Mouse (Mus musculus): ENCODE measurements around the gene Cox7a1. TPM values are rescaled to one million over a fixed set of nuclear protein-coding genes. Genes with fewer than 3 reads are reported as not detected.

The Cox7a1 gene
- total RNA-seq, 1 experiment, result 54.8 TPM

GRCm38 (mm10) chr7:30235091-30235490 lies 51.1 kb downstream of the Cox7a1 start:
- H3K36me3 ChIP-seq (ENCODE audit: control insufficient read depth, insufficient read depth, low read length, poor library complexity, severe bottlenecking), result peaks cover 16% of the 10 kb centered on the region
- no peak overlapping the region for H3K4me3 ChIP-seq (ENCODE audit: insufficient read depth in 1 of 2, low read depth in 1 of 2, low read length in 2 of 2, poor library complexity in 1 of 2, severe bottlenecking in 1 of 2)
- in situ Hi-C loops (cut with MboI; ENCODE audit: low sequenced_read_pairs in 2 of 2, unreplicated experiment in 2 of 2), result no loop called here
- H3K4me1 ChIP-seq (ENCODE audit: control insufficient read depth in 2 of 2, insufficient read depth in 2 of 2, low read length in 2 of 2, poor library complexity in 1 of 2), result peaks cover 0 to 8% of the 10 kb centered on the region in 2 experiments; a peak in 1 of 4 replicates
- TF ChIP-seq HCFC1 (IDR thresholded peaks at IDR 0.05; ENCODE audit: borderline replicate concordance, insufficient read depth, low read length) (no peak), MAFK (IDR thresholded peaks at IDR 0.05; ENCODE audit: insufficient read depth, low read depth, low read length) (no peak), ZNF384 (IDR thresholded peaks at IDR 0.05; ENCODE audit: low read depth, low read length) (no peak), ZC3H11A (IDR thresholded peaks at IDR 0.05; ENCODE audit: borderline replicate concordance, low read depth, low read length) (no peak), CHD2 (IDR thresholded peaks at IDR 0.05; ENCODE audit: low read depth, low read length) (no peak)
- no peak overlapping the region for H3K9ac ChIP-seq (ENCODE audit: insufficient read depth, low read depth, low read length, poor library complexity, severe bottlenecking)
- DNase-seq (ENCODE audit: low read depth, low spot score), result no peak
- H3K9me3 ChIP-seq (ENCODE audit: control insufficient read depth, insufficient read depth, low read depth, low read length), result no peaks in the 10 kb centered on the region
- H3K27ac ChIP-seq (ENCODE audit: insufficient read depth, low read depth, low read length, poor library complexity, severe bottlenecking), result no peak overlapping the region

- H3K36me3 ChIP-seq (ENCODE audit: control insufficient read depth, insufficient read depth, low read length, poor library complexity, severe bottlenecking), result peaks cover 16% of the 10 kb centered on the region
- TF ChIP-seq ZC3H11A (IDR thresholded peaks at IDR 0.05; ENCODE audit: borderline replicate concordance, low read depth, low read length) (no peak), MAFK (IDR thresholded peaks at IDR 0.05; ENCODE audit: insufficient read depth, low read depth, low read length) (no peak), HCFC1 (IDR thresholded peaks at IDR 0.05; ENCODE audit: borderline replicate concordance, insufficient read depth, low read length) (no peak), ZNF384 (IDR thresholded peaks at IDR 0.05; ENCODE audit: low read depth, low read length) (no peak), CHD2 (IDR thresholded peaks at IDR 0.05; ENCODE audit: low read depth, low read length) (no peak)
- no peaks in the 10 kb centered on the region for H3K9me3 ChIP-seq (ENCODE audit: control insufficient read depth, insufficient read depth, low read depth, low read length)
- no peak within 1 kb of the TSS for H3K27ac ChIP-seq (ENCODE audit: insufficient read depth, low read depth, low read length, poor library complexity, severe bottlenecking)
- H3K4me3 ChIP-seq (ENCODE audit: insufficient read depth in 1 of 2, low read depth in 1 of 2, low read length in 2 of 2, poor library complexity in 1 of 2, severe bottlenecking in 1 of 2), result no peak within 1 kb of the TSS
- no peak for DNase-seq (ENCODE audit: low read depth, low spot score)
- in situ Hi-C loops (cut with MboI; ENCODE audit: low sequenced_read_pairs in 2 of 2, unreplicated experiment in 2 of 2), result no loop called here
- H3K9ac ChIP-seq (ENCODE audit: insufficient read depth, low read depth, low read length, poor library complexity, severe bottlenecking), result no peak within 1 kb of the TSS
- H3K4me1 ChIP-seq (ENCODE audit: control insufficient read depth in 2 of 2, insufficient read depth in 2 of 2, low read length in 2 of 2, poor library complexity in 1 of 2), result peaks cover 0 to 8% of the 10 kb centered on the region in 2 experiments; a peak in 1 of 4 replicates
Observed at GRCm38 (mm10) chr7:30235625-30236024, 51.7 kb downstream of the Cox7a1 start, which contains the start of gene Ovol3. TSS of gene Ovol3 (minus strand) at chr7:30235725.

Other genes starting within 250 kb of the Cox7a1 start
- gene Zfp74, start 230.1 kb upstream of the Cox7a1 start, total RNA-seq (2012; rRNA removed), result 11.7 and 24.1 TPM in 2 replicates
- gene Zfp568, start 200.2 kb upstream of the Cox7a1 start, total RNA-seq (2012; rRNA removed), result 120 and 126 TPM in 2 replicates
- gene Zfp14, start 132.8 kb upstream of the Cox7a1 start, total RNA-seq (2012; rRNA removed), result 2.1 and 3.3 TPM in 2 replicates
- gene Zfp82, start 111.2 kb upstream of the Cox7a1 start, total RNA-seq (2012; rRNA removed), result 5.8 and 7.3 TPM in 2 replicates
- 0.26 and 0.71 TPM in 2 replicates for gene Gm26920, start 93.7 kb upstream of the Cox7a1 start, total RNA-seq (2012; rRNA removed)
- 13.1 and 16.3 TPM in 2 replicates for gene Zfp566, start 93.6 kb upstream of the Cox7a1 start, total RNA-seq (2012; rRNA removed)
- 33.5 and 40.4 TPM in 2 replicates for gene Zfp260, start 89.4 kb upstream of the Cox7a1 start, total RNA-seq (2012; rRNA removed)
- 5.3 and 5.7 TPM in 2 replicates for gene Zfp382, start 62.2 kb upstream of the Cox7a1 start, total RNA-seq (2012; rRNA removed)
- 35.0 and 37.9 TPM in 2 replicates for gene Zfp146, start 14.4 kb upstream of the Cox7a1 start, total RNA-seq (2012; rRNA removed)
- gene Capns1, start 14.7 kb downstream of the Cox7a1 start, total RNA-seq (2012; rRNA removed), result 160 and 164 TPM in 2 replicates
- gene Polr2i, start 47.8 kb downstream of the Cox7a1 start, total RNA-seq (2012; rRNA removed), result 209 and 309 TPM in 2 replicates
- gene Tbcb, start 48.1 kb downstream of the Cox7a1 start, total RNA-seq (2012; rRNA removed), result 158 and 173 TPM in 2 replicates
- not detected in 2 replicates for gene Ovol3, start 51.6 kb downstream of the Cox7a1 start, total RNA-seq (2012; rRNA removed)
- gene Thap8, start 96.0 kb downstream of the Cox7a1 start, total RNA-seq (2012; rRNA removed), result 1.2 and 2.7 TPM in 2 replicates
- 21.6 and 30.5 TPM in 2 replicates for gene Wdr62, start 96.3 kb downstream of the Cox7a1 start, total RNA-seq (2012; rRNA removed)
- 4.4 and 5.4 TPM in 2 replicates for gene Clip3, start 107.6 kb downstream of the Cox7a1 start, total RNA-seq (2012; rRNA removed)
- gene Alkbh6, start 124.6 kb downstream of the Cox7a1 start, total RNA-seq (2012; rRNA removed), result 24.5 and 37.8 TPM in 2 replicates
- gene Syne4, start 130.7 kb downstream of the Cox7a1 start, total RNA-seq (2012; rRNA removed), result 14.5 and 25.5 TPM in 2 replicates
- 1.9 and 3.3 TPM in 2 replicates for gene E130208F15Rik, start 137.6 kb downstream of the Cox7a1 start, total RNA-seq (2012; rRNA removed)
- 6.6 and 8.5 TPM in 2 replicates for gene Sdhaf1, start 139.8 kb downstream of the Cox7a1 start, total RNA-seq (2012; rRNA removed)
- gene Lrfn3, start 178.6 kb downstream of the Cox7a1 start, total RNA-seq (2012; rRNA removed), result 2.6 and 4.4 TPM in 2 replicates
- not detected in 2 replicates for gene Tyrobp, start 229.6 kb downstream of the Cox7a1 start, total RNA-seq (2012; rRNA removed)
- gene Hcst, start 235.7 kb downstream of the Cox7a1 start, total RNA-seq (2012; rRNA removed), result not detected in 2 replicates
- 4.2 and 8.2 TPM in 2 replicates for gene Nfkbid, start 237.6 kb downstream of the Cox7a1 start, total RNA-seq (2012; rRNA removed)